Mouse (Mus musculus) bone marrow macrophage, adult 2 months (primary cell): ENCODE measurements around the gene Zfp706. TPM values are rescaled to one million over a fixed set of nuclear protein-coding genes. Genes with fewer than 3 reads are reported as not detected.

ENCODE experiments used
- H3K27ac ChIP-seq: 2 replicates; pipeline ENCODE4 v1.5.1; 2012; ENCODE audit warnings: low read depth, low read length; ENCODE audit not compliant: insufficient read depth
- H3K4me1 ChIP-seq: 2 replicates; pipeline ENCODE4 v1.6.1; 2012; ENCODE audit warnings: low read length; ENCODE audit not compliant: control insufficient read depth, insufficient read depth
- H3K4me3 ChIP-seq: 2 replicates; pipeline ENCODE4 v1.5.1; 2012; ENCODE audit warnings: mild to moderate bottlenecking, low read length, moderate library complexity; ENCODE audit not compliant: insufficient read depth
- CTCF ChIP-seq: IDR thresholded peaks from 2 replicates; pipeline ENCODE4 v1.5.1; 2012; ENCODE audit warnings: low read depth, mild to moderate bottlenecking, low read length, moderate library complexity
- POLR2A ChIP-seq: IDR thresholded peaks from 2 replicates; pipeline ENCODE4 v1.6.1; 2012; ENCODE audit warnings: mild to moderate bottlenecking, low read depth, low read length, borderline replicate concordance
- polyA plus RNA-seq: library from polyadenylated mRNA; stranded (reverse); fragments of >200 nt; gene quantifications from 2 replicates; pipeline ENCODE4 v1.2.4, GENCODE M21; 2012; ENCODE audit not compliant: missing spikeins, insufficient read depth, insufficient read length

Zfp706 gene
- polyA plus RNA-seq, 1 experiment: 176 TPM

- Histone ChIP-seq H3K27ac (no peak overlapping the region), H3K4me1 (0 out of 2 replicates have a peak, but pooled peaks cover 4% of the 10 kb centered on the region), H3K4me3 (no peak overlapping the region)
- TF ChIP-seq POLR2A: no peak
- no peak for TF ChIP-seq CTCF
Measured at GRCm38 (mm10) chr15:36948866-36949546, 58.6 kb downstream of the Zfp706 start.
